Mouse (Mus musculus): ENCODE data around the gene Ankrd61. TPM values are rescaled to one million over a fixed set of nuclear protein-coding genes. Genes with fewer than 3 reads are reported as not detected.

Ankrd61 gene
- polyA plus RNA-seq, 2 experiments: 0.04 to 0.27 TPM

DNA sequence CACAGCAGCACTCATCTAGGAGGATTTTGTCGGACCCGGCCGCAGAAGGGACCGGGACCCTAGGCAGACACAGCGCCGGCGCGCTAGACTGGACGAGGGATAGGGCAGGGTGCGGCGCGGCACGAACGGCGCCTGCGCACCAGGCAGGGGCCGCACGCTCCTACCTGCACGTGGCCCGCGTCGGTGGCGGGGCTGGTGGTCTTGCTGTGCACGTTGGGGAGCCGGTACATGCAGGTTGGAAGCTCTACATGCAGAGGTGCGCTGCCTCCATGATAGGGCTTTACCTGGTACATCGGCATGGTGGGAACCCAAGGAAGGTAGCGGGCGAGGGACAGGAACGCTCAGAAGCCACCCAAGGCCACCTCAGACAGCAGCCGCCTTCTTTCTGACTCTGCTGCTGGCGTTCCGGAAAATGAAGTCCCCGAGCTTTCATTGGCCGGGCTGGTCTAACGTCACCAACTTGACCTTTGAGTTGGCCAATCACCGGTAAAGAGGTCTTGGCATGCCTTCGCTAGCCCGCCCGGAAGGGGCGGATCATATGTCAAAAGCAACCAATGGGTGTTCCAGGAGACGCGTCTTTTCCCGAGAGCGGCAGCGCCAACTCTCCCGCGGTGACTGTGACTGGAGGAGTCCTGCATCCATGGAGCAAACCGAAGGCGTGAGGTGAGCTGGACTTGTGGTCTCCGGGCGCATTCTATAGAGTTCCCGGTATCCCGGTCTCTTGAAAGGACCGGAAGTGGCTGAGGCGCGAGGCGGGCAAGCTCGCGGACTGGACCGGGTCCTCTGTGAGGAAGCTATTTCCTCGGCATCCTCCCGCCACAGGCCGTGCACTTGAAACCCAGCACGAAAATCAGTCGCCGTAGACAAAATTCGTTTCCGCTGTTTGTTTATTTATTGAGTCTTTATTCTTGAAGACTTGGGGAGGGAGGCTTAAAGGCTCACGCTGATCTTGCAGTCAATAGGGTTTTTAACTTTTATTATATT, 12.2 kb upstream of the Ankrd61 start, which contains the start of the genes Aimp2 and Pms2:
Gene Aimp2 (minus strand): TSS at position 431 of the 984 bp plus-strand sequence.
Gene Pms2 (plus strand): TSS at position 548 of the 984 bp plus-strand sequence.
- Histone ChIP-seq H3K27ac (peak within 1 kb of the TSS; percentile 93), H3K4me2 (ENCODE audit: low read depth) (peak within 1 kb of the TSS; percentile 99), H3K36me3 (replicated peaks; ENCODE audit: control insufficient read depth, insufficient read depth, low read depth) (peaks cover 17% of the 10 kb centered on the region), H3K4me3 (ENCODE audit: insufficient read depth in 1 of 2, low read depth in 2 of 2, low read length in 2 of 2) (peak within 1 kb of the TSS; percentile 69 to 84), H3K9me3 (ENCODE audit: control insufficient read depth, low read length) (no peaks in the 10 kb centered on the region), H3K4me1 (replicated peaks; ENCODE audit: control insufficient read depth in 2 of 2, insufficient read depth in 2 of 2, low read length in 1 of 2) (peaks cover 16% of the 10 kb centered on the region in 2 experiments), H3K27me3 (ENCODE audit: control insufficient read depth, insufficient read depth, low read length) (no peaks in the 10 kb centered on the region), H3K9ac (replicated peaks) (peak within 1 kb of the TSS; percentile 85)
- under 1% methylated on average over 70 of the region's 70 CpGs for WGBS (ENCODE audit: insufficient replicate concordance)
- TF ChIP-seq EP300 (IDR thresholded peaks at IDR 0.05; ENCODE audit: low read depth) (no peak), CTCF (IDR thresholded peaks at IDR 0.05; ENCODE audit: low read depth) (no peak)
- DNase-seq (ENCODE audit: low read depth in 3 of 3, low spot score in 3 of 3): peak; percentile 99
- peak; percentile 94 for ATAC-seq (ENCODE audit: insufficient read depth)

DNA sequence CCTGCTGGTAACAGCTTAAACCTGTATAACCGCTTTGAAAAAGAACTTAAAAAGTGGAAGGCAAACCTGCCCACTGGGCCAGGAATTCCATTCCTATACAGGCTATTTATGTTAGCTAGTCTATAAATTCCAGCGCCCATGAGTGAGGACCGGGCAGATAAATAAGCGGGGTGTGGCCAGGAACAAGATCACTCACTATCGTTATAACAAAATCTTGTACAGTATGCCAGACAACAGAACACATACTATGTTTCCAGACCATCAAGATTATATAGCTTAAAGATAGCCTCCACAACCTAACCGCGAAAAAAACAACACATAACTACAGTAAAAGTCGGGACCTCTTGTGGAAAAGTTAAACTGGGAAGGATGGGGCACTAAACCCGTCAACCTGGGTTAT, 11.4 kb upstream of the Ankrd61 start:
- Histone ChIP-seq H3K9ac (replicated peaks) (peak overlapping the region; percentile 85), H3K4me2 (ENCODE audit: low read depth) (peak overlapping the region; percentile 99), H3K36me3 (replicated peaks; ENCODE audit: control insufficient read depth, insufficient read depth, low read depth) (peaks cover 20% of the 10 kb centered on the region), H3K27ac (peak overlapping the region; percentile 93), H3K27me3 (ENCODE audit: control insufficient read depth, insufficient read depth, low read length) (no peaks in the 10 kb centered on the region), H3K4me3 (ENCODE audit: insufficient read depth in 1 of 2, low read depth in 2 of 2, low read length in 2 of 2) (peak overlapping the region; percentile 69 to 84), H3K9me3 (ENCODE audit: control insufficient read depth, low read length) (no peaks in the 10 kb centered on the region), H3K4me1 (replicated peaks; ENCODE audit: control insufficient read depth in 2 of 2, insufficient read depth in 2 of 2, low read length in 1 of 2) (peaks cover 16 to 21% of the 10 kb centered on the region in 2 experiments)
- peak; percentile 31; the same call in 1 of the 2 replicates for ATAC-seq (ENCODE audit: insufficient read depth)
- WGBS (ENCODE audit: insufficient replicate concordance): under 1% methylated on average over 9 of the region's 9 CpGs
- TF ChIP-seq EP300 (IDR thresholded peaks at IDR 0.05; ENCODE audit: low read depth) (no peak), CTCF (IDR thresholded peaks at IDR 0.05; ENCODE audit: low read depth) (no peak)
- DNase-seq (ENCODE audit: low read depth in 3 of 3, low spot score in 3 of 3): peak in 2 of 3 experiments; percentile 38 to 41

DNA sequence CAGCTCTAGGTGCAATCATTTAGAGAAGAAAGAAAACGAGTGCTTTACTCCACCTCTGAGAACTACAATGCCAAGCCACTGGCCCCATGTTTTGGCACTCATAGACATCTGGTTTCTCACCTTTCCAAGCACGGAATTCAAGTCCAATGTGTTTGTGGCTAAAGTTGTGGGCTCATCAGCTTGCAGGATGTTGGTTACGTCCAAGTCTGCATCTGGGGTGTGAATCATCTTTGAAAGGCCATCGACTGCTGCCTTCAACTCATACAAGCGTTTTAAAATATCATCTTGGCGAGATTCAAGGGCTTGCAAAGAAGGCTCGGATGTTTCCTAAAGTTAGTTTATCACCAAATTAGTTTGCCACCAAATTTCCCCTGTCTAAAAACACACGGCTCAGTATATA, 8.9 kb upstream of the Ankrd61 start:
- Histone ChIP-seq H3K9me3 (ENCODE audit: control insufficient read depth, low read length) (no peaks in the 10 kb centered on the region), H3K27me3 (ENCODE audit: control insufficient read depth, insufficient read depth, low read length) (no peaks in the 10 kb centered on the region), H3K27ac (no peak overlapping the region), H3K9ac (replicated peaks) (no peak overlapping the region), H3K4me1 (replicated peaks; ENCODE audit: control insufficient read depth in 2 of 2, insufficient read depth in 2 of 2, low read length in 1 of 2) (peaks cover 16 to 31% of the 10 kb centered on the region in 2 experiments), H3K4me3 (ENCODE audit: insufficient read depth in 1 of 2, low read depth in 2 of 2, low read length in 2 of 2) (no peak overlapping the region), H3K36me3 (replicated peaks; ENCODE audit: control insufficient read depth, insufficient read depth, low read depth) (peaks cover 41% of the 10 kb centered on the region), H3K4me2 (ENCODE audit: low read depth) (no peak overlapping the region)
- no peak for DNase-seq (ENCODE audit: low read depth in 3 of 3, low spot score in 3 of 3)
- no peak for TF ChIP-seq CTCF (IDR thresholded peaks at IDR 0.05; ENCODE audit: low read depth)
- no peak for TF ChIP-seq EP300 (IDR thresholded peaks at IDR 0.05; ENCODE audit: low read depth)
- 80% methylated on average over 8 of the region's 8 CpGs for WGBS (ENCODE audit: insufficient replicate concordance)
- no peak for ATAC-seq (ENCODE audit: insufficient read depth)

DNA sequence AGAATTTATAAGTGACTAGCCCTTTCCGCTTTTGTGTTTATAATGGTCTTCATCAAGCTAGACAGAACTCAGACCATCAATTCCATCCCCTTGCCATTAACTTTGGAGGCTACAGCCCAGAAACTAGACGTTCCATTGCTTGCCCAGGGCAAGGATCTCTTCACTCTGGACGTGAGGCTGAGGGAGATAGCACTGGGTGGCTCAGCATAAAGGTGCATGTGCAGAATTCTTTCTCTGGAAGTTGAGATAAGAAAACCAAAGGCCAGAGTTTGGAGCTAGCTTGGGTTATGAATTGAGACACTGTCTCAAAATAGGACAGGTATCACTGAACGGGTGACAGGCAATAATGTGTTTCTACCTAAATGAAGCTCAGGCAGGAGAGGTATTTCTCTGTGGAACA, 6.3 kb upstream of the Ankrd61 start:
- ATAC-seq (ENCODE audit: insufficient read depth): peak; percentile 64
- Histone ChIP-seq H3K36me3 (replicated peaks; ENCODE audit: control insufficient read depth, insufficient read depth, low read depth) (peaks cover 67% of the 10 kb centered on the region), H3K4me1 (replicated peaks; ENCODE audit: control insufficient read depth in 2 of 2, insufficient read depth in 2 of 2, low read length in 1 of 2) (peaks cover 11 to 25% of the 10 kb centered on the region in 2 experiments), H3K27ac (no peak overlapping the region), H3K4me2 (ENCODE audit: low read depth) (no peak overlapping the region), H3K9me3 (ENCODE audit: control insufficient read depth, low read length) (no peaks in the 10 kb centered on the region), H3K4me3 (ENCODE audit: insufficient read depth in 1 of 2, low read depth in 2 of 2, low read length in 2 of 2) (no peak overlapping the region), H3K9ac (replicated peaks) (no peak overlapping the region), H3K27me3 (ENCODE audit: control insufficient read depth, insufficient read depth, low read length) (no peaks in the 10 kb centered on the region)
- TF ChIP-seq EP300 (IDR thresholded peaks at IDR 0.05; ENCODE audit: low read depth): peak; percentile 59; the same call in 1 of the 2 replicates
- no peak for TF ChIP-seq CTCF (IDR thresholded peaks at IDR 0.05; ENCODE audit: low read depth)
- peak in 2 of 3 experiments; percentile 30 to 43 for DNase-seq (ENCODE audit: low read depth in 3 of 3, low spot score in 3 of 3)
- 32% methylated on average over 4 of the region's 4 CpGs for WGBS (ENCODE audit: insufficient replicate concordance)

DNA sequence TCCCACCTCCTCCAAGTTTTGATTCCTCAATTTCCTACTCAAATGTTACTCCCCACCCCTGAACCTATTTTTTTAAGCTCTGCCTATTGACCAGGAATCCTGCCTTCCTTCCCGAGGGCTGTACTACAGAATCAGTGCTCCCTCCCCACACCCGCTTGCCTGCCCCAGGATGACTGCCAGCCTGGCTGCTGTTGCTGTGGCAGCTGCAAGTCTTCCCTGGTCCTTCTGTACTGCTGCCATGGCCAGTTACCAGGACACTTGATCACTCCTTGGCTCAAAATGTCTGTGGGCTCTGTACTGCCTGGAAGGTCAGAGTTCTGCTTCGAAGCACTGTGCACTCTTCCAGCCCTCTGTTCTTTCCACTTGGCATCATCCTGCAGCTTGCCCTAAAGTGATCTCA, 4.6 kb upstream of the Ankrd61 start:
- TF ChIP-seq EP300 (IDR thresholded peaks at IDR 0.05; ENCODE audit: low read depth): no peak
- TF ChIP-seq CTCF (IDR thresholded peaks at IDR 0.05; ENCODE audit: low read depth): no peak
- H3K4me1 ChIP-seq (replicated peaks; ENCODE audit: control insufficient read depth in 2 of 2, insufficient read depth in 2 of 2, low read length in 1 of 2): peaks cover 0 to 15% of the 10 kb centered on the region in 2 experiments
- ATAC-seq (ENCODE audit: insufficient read depth) (no peak), DNase-seq (ENCODE audit: low read depth in 3 of 3, low spot score in 3 of 3) (no peak)
- no peaks in the 10 kb centered on the region for H3K27me3 ChIP-seq (ENCODE audit: control insufficient read depth, insufficient read depth, low read length)
- WGBS (ENCODE audit: insufficient replicate concordance): 83% methylated on average over 3 of the region's 3 CpGs
- H3K27ac ChIP-seq: no peak overlapping the region
- H3K9ac ChIP-seq (replicated peaks): no peak overlapping the region
- no peak overlapping the region for H3K4me3 ChIP-seq (ENCODE audit: insufficient read depth in 1 of 2, low read depth in 2 of 2, low read length in 2 of 2)
- no peak overlapping the region for H3K4me2 ChIP-seq (ENCODE audit: low read depth)
- no peaks in the 10 kb centered on the region for H3K9me3 ChIP-seq (ENCODE audit: control insufficient read depth, low read length)
- peaks cover 84% of the 10 kb centered on the region for H3K36me3 ChIP-seq (replicated peaks; ENCODE audit: control insufficient read depth, insufficient read depth, low read depth)

Data from liver, embryonic 14.5 days (tissue).